ENCODE assay signal across 20 mouse cellular contexts in genomic region chr5:111356811-111357617, GRCm38 (mm10). TPM values are rescaled to one million over a fixed set of nuclear protein-coding genes. Genes with fewer than 3 reads are reported as not detected.
DNase-seq lines count a peak whose midpoint lies in the region; ATAC-seq and TF ChIP-seq lines count a peak whose summit lies in the region.
"Had no signal": no experiment of that assay in that cellular context is flagged by ENCODE, and none has a peak within 500 bp of the region (broad histone marks: within the 10 kb centered on the region; RNA-seq: fewer than 3 reads in every experiment).

No protein-coding gene starts in this region.

- no peaks in the 10 kb centered on the region for H3K9me3 ChIP-seq in forebrain, embryonic 14.5 days (replicated peaks; ENCODE audit: control insufficient read depth, low read length)
- H3K9me3 ChIP-seq: heart, embryonic 13.5 days; limb, embryonic 13.5 days; midbrain, embryonic 15.5 days had no signal

- H3K9ac ChIP-seq in forebrain, embryonic 14.5 days (ENCODE audit: low read length): no peak overlapping the region
- H3K9ac ChIP-seq: heart, embryonic 13.5 days; limb, embryonic 13.5 days; midbrain, embryonic 15.5 days had no signal

- H3K27ac ChIP-seq in forebrain, embryonic 14.5 days (ENCODE audit: low read depth, low read length): no peak overlapping the region
- H3K27ac ChIP-seq: gastrocnemius, adult 2 months; heart, embryonic 13.5 days; hindbrain, postnatal 0 days; kidney, postnatal 0 days; limb, embryonic 13.5 days; macrophage; midbrain, embryonic 15.5 days had no signal

- DNase-seq in lung, adult 18-20 months: peak; percentile 45 to 60
- no peak for DNase-seq in lung, adult 2 months
- DNase-seq in lung, postnatal 36 days: peak; percentile 56
- peak; percentile 74 for DNase-seq in thymus, postnatal 0 days (ENCODE audit: low spot score)
- no peak for DNase-seq in layer of hippocampus, adult 9-11 months
- no peak for DNase-seq in cerebellum, postnatal 14 days
- DNase-seq in forebrain, embryonic 14.5 days (ENCODE audit: low spot score): no peak
- DNase-seq: gastrocnemius, adult 2 months; heart, adult 11 months; heart, postnatal 4 days; kidney, adult 11 months; retina, postnatal 1 day had no signal

- TF ChIP-seq CTCF in lung, adult 2 months (IDR thresholded peaks at IDR 0.05; ENCODE audit: insufficient read depth, low read length): no peak

- ATAC-seq in forebrain, embryonic 14.5 days: no peak
- ATAC-seq: forebrain, embryonic 16.5 days; hindbrain, postnatal 0 days; midbrain, embryonic 15.5 days had no signal

- H3K4me3 ChIP-seq in lung, adult 2 months (replicated peaks; ENCODE audit: extremely low read depth, low read depth, low read length): no peak overlapping the region
- H3K4me3 ChIP-seq in forebrain, embryonic 14.5 days (ENCODE audit: low read depth, low read length): no peak overlapping the region
- H3K4me3 ChIP-seq: erythroblast, embryonic 14.5 days; gastrocnemius, adult 2 months; heart, embryonic 13.5 days; limb, embryonic 13.5 days; midbrain, embryonic 15.5 days had no signal

- no peak overlapping the region for H3K4me2 ChIP-seq in forebrain, embryonic 14.5 days (ENCODE audit: low read length)
- H3K4me2 ChIP-seq: heart, embryonic 13.5 days; limb, embryonic 13.5 days; midbrain, embryonic 15.5 days had no signal

- no peaks in the 10 kb centered on the region for H3K4me1 ChIP-seq in lung, adult 2 months (ENCODE audit: control insufficient read depth, insufficient read depth, low read length)
- no peaks in the 10 kb centered on the region for H3K4me1 ChIP-seq in forebrain, embryonic 14.5 days (ENCODE audit: control insufficient read depth, insufficient read depth, low read length)
- H3K4me1 ChIP-seq: heart, embryonic 13.5 days; limb, embryonic 13.5 days; midbrain, embryonic 15.5 days had no signal

- TF ChIP-seq POLR2A in lung, adult 2 months (IDR thresholded peaks at IDR 0.05; ENCODE audit: borderline replicate concordance, extremely low read depth, low read depth, low read length): no peak

- 76% methylated on average over 12 of the region's 12 CpGs for WGBS in lung, adult 2 months
- WGBS in forebrain, embryonic 14.5 days: 92% methylated on average over 12 of the region's 12 CpGs

- H3K27me3 ChIP-seq in forebrain, embryonic 14.5 days (replicated peaks; ENCODE audit: control insufficient read depth, insufficient read depth, low read length): no peaks in the 10 kb centered on the region
- H3K27me3 ChIP-seq: heart, embryonic 13.5 days; limb, embryonic 13.5 days; midbrain, embryonic 15.5 days had no signal

- H3K36me3 ChIP-seq in forebrain, embryonic 14.5 days (ENCODE audit: control insufficient read depth, insufficient read depth, low read length): peaks cover 60% of the 10 kb centered on the region

RNA-seq across cellular contexts. Expression of gene Pitpnb, which starts 26.5 kb away (rescaled TPM):
- 39.4 and 53.9 TPM in 2 replicates for polyA plus RNA-seq in lung, adult 2 months (2012; rRNA removed)
- polyA plus RNA-seq in thymus, postnatal 0 days (2015; fragmentation: Nextera tagmentation; extraction: Ambion mirVana): 88.4 and 89.5 TPM in 2 replicates
- 102 and 105 TPM in 2 replicates for polyA plus RNA-seq in forebrain, embryonic 14.5 days (2014; fragmentation: Nextera tagmentation; extraction: Ambion mirVana)

Comparison
In these comparisons a context has a peak if more than half of its experiments do, and no peak if none do; other contexts are left out.
1. DNase-seq: peak in lung, adult 18-20 months (2 of 2), lung, postnatal 36 days (single experiment) and thymus, postnatal 0 days (single experiment); none in lung, adult 2 months (single experiment), layer of hippocampus, adult 9-11 months (single experiment), cerebellum, postnatal 14 days (0 of 2) and forebrain, embryonic 14.5 days (single experiment).